Mouse (Mus musculus) midbrain, postnatal 0 days (tissue): ENCODE results near the gene T. TPM values are rescaled to one million over a fixed set of nuclear protein-coding genes. Genes with fewer than 3 reads are reported as not detected.

Source experiments
- ATAC-seq: fragments of 200-750 bp; cut with Nextera tagmentation; 2 replicates; pipeline ENCODE4 v1.8.0; 2017; ENCODE audit warnings: moderate number of reproducible peaks, mild to moderate bottlenecking, moderate TSS enrichment, moderate library complexity; ENCODE audit not compliant: low FRiP score
- DNase-seq: peaks from one replicate; pipeline ENCODE4 v3.0.0-alpha.2; 2015; ENCODE audit warnings: low spot score
- H3K27ac ChIP-seq: fragments of 300-500 bp; sonication (generic); 2 replicates; pipeline ENCODE4 v1.5.1; 2014; ENCODE audit warnings: low read depth, mild to moderate bottlenecking, low read length, mixed read lengths
- H3K27me3 ChIP-seq: fragments of 300-500 bp; sonication (generic); 2 replicates; pipeline ENCODE4 v1.6.1; 2014; ENCODE audit warnings: low read length, control low read depth, mixed read lengths; ENCODE audit not compliant: insufficient read depth
- H3K36me3 ChIP-seq: fragments of 300-500 bp; sonication (generic); 2 replicates; pipeline ENCODE4 v1.6.1; 2014; ENCODE audit warnings: low read length, control low read depth, mixed read lengths; ENCODE audit not compliant: insufficient read depth
- H3K4me1 ChIP-seq: fragments of 300-500 bp; sonication (generic); 2 replicates; pipeline ENCODE4 v1.6.1; 2014; ENCODE audit warnings: mild to moderate bottlenecking, control low read depth, antibody characterized with exemption, low read length, mixed read lengths; ENCODE audit not compliant: insufficient read depth
- H3K4me2 ChIP-seq: fragments of 300-500 bp; sonication (generic); 2 replicates; pipeline ENCODE4 v1.6.1; 2014; ENCODE audit warnings: low read depth, mild to moderate bottlenecking, low read length, mixed read lengths; ENCODE audit not compliant: poor library complexity, severe bottlenecking
- H3K4me3 ChIP-seq: fragments of 300-500 bp; sonication (generic); 2 replicates; pipeline ENCODE4 v1.5.1; 2014; ENCODE audit warnings: low read depth, mild to moderate bottlenecking, low read length, moderate library complexity
- H3K9ac ChIP-seq: fragments of 300-500 bp; sonication (generic); replicated peaks from 2 replicates; pipeline ENCODE4 v1.6.1; 2014; ENCODE audit warnings: mild to moderate bottlenecking, low read length, moderate library complexity, mixed read lengths; ENCODE audit not compliant: poor library complexity, severe bottlenecking
- H3K9me3 ChIP-seq: fragments of 300-500 bp; sonication (generic); 2 replicates; pipeline ENCODE4 v1.6.1; 2016; ENCODE audit warnings: low read length, control low read depth
- CTCF ChIP-seq: IDR thresholded peaks from 2 replicates; pipeline ENCODE4 v1.5.1; 2016; ENCODE audit warnings: antibody characterized with exemption, mild to moderate bottlenecking
- WGBS: fragments of 180-500 bp; shearing (Covaris S2); extraction: QIAGEN DNeasy Blood & Tissue Kit; methylation state at CpG from one replicate; pipeline ENCODE4 v1.1.7; 2014; 5-methylcytosine and 5-hydroxymethylcytosine counted together
- polyA plus RNA-seq: library from polyadenylated mRNA; unstranded; fragments of >200 nt; fragmentation: Nextera tagmentation; extraction: Ambion mirVana; gene quantifications from 2 replicates; pipeline ENCODE4 v1.2.1, GENCODE M21; 2015
- total RNA-seq: library from RNA; depleted of rRNA; stranded (reverse); fragments of >200 nt; gene quantifications from 2 replicates; pipeline ENCODE4 v1.2.3, GENCODE M21; 2014; rRNA removed

Gene T
- total and polyA plus RNA-seq, 2 experiments from 2014 or later, result 0.11 to 0.35 TPM

DNA sequence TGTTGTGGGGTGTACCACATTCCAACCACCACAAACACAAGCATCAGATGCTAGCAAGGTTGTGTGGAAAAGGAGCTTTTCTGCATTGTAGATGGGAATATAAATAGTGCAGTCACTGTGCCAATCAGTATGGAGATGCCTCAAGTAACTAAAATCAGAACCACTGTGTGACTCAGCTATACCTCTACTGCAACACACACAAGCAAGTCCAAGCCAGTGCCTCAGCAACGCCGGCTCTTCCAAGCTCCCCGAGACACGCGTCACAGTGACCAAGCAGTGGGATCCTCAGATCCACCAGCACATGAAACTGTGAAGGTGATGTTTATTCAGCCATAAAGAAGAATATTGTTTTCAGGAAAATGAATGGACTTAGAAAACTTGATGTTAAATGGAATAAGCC is 56.7 kb downstream of the T start:
- Histone ChIP-seq H3K4me3 (no peak overlapping the region), H3K27ac (no peak overlapping the region), H3K9me3 (no peaks in the 10 kb centered on the region), H3K9ac (no peak overlapping the region), H3K4me1 (no peaks in the 10 kb centered on the region), H3K36me3 (no peaks in the 10 kb centered on the region), H3K27me3 (no peaks in the 10 kb centered on the region), H3K4me2 (no peak overlapping the region)
- no peak for TF ChIP-seq CTCF
- DNase-seq (no peak), ATAC-seq (no peak)
- WGBS, result 87% methylated on average over 5 of the region's 5 CpGs

Other genes with a start within 250 kb of the T start
- gene Ccr6, start 198.4 kb upstream of the T start, total RNA-seq, result not detected in 2 replicates
- gene Ccr6, start 198.4 kb upstream of the T start, polyA plus RNA-seq, result not detected in 2 replicates
- 306 and 314 TPM in 2 replicates for gene Mpc1, start 151.5 kb upstream of the T start, total RNA-seq
- 494 and 535 TPM in 2 replicates for gene Mpc1, start 151.5 kb upstream of the T start, polyA plus RNA-seq
- gene Sft2d1, start 123.3 kb upstream of the T start, total RNA-seq, result 113 and 130 TPM in 2 replicates
- gene Sft2d1, start 123.3 kb upstream of the T start, polyA plus RNA-seq, result 221 and 235 TPM in 2 replicates
- gene Prr18, start 97.0 kb upstream of the T start, total RNA-seq, result 29.8 and 31.5 TPM in 2 replicates
- gene Prr18, start 97.0 kb upstream of the T start, polyA plus RNA-seq, result 15.7 and 15.9 TPM in 2 replicates
- 0.38 and 2.1 TPM in 2 replicates for gene T2, start 78.4 kb upstream of the T start, total RNA-seq
- 0.81 and 0.90 TPM in 2 replicates for gene T2, start 78.4 kb upstream of the T start, polyA plus RNA-seq
- 40.3 and 42.3 TPM in 2 replicates for gene Pde10a, start 90.9 kb downstream of the T start, total RNA-seq
- gene Pde10a, start 90.9 kb downstream of the T start, polyA plus RNA-seq, result 7.8 and 8.6 TPM in 2 replicates
- not detected in 2 replicates for gene Gm17087, start 132.5 kb downstream of the T start, total RNA-seq
- not detected in 2 replicates for gene Gm17087, start 132.5 kb downstream of the T start, polyA plus RNA-seq